Mouse (Mus musculus) thymus, postnatal 4 days (tissue): ENCODE data around the gene Olfr1112.
"Not testable (repeated sequence)": the region's sequence is repeated elsewhere in the genome, so short reads cannot be mapped to it uniquely, and the experiment has no call there.

Experiments
- DNase-seq: peaks from one replicate; pipeline ENCODE4 v3.0.0; 2021

The Olfr1112 gene

GRCm38 (mm10) chr2:87187498-87187897 lies at the start of gene Olfr1112:
Olfr1112 (plus strand) TSS chr2:87187798.
- no peak for DNase-seq

DNA sequence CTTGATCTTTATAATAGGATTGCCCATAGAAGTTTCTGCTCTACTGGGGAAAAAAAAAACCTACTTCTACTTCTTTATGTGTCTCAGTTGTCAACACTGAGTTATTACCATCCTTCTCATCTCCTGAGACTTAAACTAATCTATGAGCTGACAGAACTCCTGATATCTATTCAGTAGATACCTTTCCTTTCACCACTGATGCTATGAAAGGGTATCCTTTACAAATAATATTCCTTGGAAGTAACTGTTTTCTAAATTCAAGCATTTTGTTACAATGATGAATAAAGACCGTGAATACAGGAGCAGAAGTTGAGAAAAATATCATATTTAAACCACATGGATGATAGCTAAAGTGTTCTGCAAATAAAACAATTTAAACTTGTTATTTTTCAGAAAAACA lies 47.4 kb upstream of the Olfr1112 start, which contains the start of gene Olfr1110:
TSS of gene Olfr1110 (minus strand) at position 101 of the 400 bp plus-strand sequence.
- DNase-seq: no peak

DNA sequence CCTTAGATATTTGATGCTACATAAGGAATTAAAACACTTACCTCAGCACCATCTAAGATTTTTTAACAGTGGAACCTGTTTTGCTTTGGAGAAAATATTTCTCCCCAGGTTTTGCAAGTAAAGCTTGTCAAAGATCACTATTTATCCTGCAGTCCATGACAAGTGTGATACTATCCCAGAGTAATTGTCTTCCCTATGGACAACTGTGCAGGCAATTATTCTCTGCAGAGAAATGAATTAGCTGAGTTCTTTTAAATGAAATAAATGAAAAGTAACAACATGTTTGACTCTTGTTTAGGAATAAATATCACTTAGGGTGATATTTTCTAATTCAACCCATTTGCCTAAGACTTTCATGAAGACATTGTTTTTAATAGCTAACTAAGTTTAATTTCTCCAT lies 35.1 kb upstream of the Olfr1112 start, which contains the start of gene Olfr1111:
TSS of gene Olfr1111 (minus strand) at position 101 of the 400 bp plus-strand sequence.
- no peak for DNase-seq

GRCm38 (mm10) chr2:87167731-87168130 lies 19.9 kb upstream of the Olfr1112 start:
- not testable (repeated sequence) for DNase-seq

GRCm38 (mm10) chr2:87208670-87209069 lies 21.1 kb downstream of the Olfr1112 start, which contains the start of gene Olfr1113:
Olfr1113 (plus strand) TSS chr2:87208970.
- no peak for DNase-seq
